Mouse (Mus musculus): ENCODE measurements around the gene Itgam. TPM values are rescaled to one million over a fixed set of nuclear protein-coding genes. Genes with fewer than 3 reads are reported as not detected.
"Not testable (repeated sequence)": the region's sequence is repeated elsewhere in the genome, so short reads cannot be mapped to it uniquely, and the experiment has no call there.

The Itgam gene
- total RNA-seq (2017): 339 and 346 TPM in 2 replicates

- peak; percentile 65 for ATAC-seq (ENCODE audit: extremely low read depth, insufficient number of reproducible peaks, low FRiP score, poor library complexity, severe bottlenecking)
Observed at GRCm38 (mm10) chr7:128062456-128062855, at the start of gene Itgam, which contains the start of gene Gm49368. Itgam (plus strand) TSS chr7:128062640. Gm49368 (plus strand) TSS chr7:128062683.

- ATAC-seq (ENCODE audit: extremely low read depth, insufficient number of reproducible peaks, low FRiP score, poor library complexity, severe bottlenecking): no peak
Observed at GRCm38 (mm10) chr7:128013116-128013515, 49.3 kb upstream of the Itgam start.

- ATAC-seq (ENCODE audit: extremely low read depth, insufficient number of reproducible peaks, low FRiP score, poor library complexity, severe bottlenecking): not testable (repeated sequence)
Observed at GRCm38 (mm10) chr7:128016134-128016533, 46.3 kb upstream of the Itgam start.

GRCm38 (mm10) chr7:128016650-128017049 is 45.8 kb upstream of the Itgam start:
- no peak for ATAC-seq (ENCODE audit: extremely low read depth, insufficient number of reproducible peaks, low FRiP score, poor library complexity, severe bottlenecking)

- ATAC-seq (ENCODE audit: extremely low read depth, insufficient number of reproducible peaks, low FRiP score, poor library complexity, severe bottlenecking): no peak
Observed at GRCm38 (mm10) chr7:128018275-128018674, 44.2 kb upstream of the Itgam start.

GRCm38 (mm10) chr7:128019187-128019586 is 43.3 kb upstream of the Itgam start:
- peak; percentile 16; the same call in 1 of the 2 replicates for ATAC-seq (ENCODE audit: extremely low read depth, insufficient number of reproducible peaks, low FRiP score, poor library complexity, severe bottlenecking)

- 0 out of 2 replicates have a peak, but pooled peaks have one; percentile 33 for ATAC-seq (ENCODE audit: extremely low read depth, insufficient number of reproducible peaks, low FRiP score, poor library complexity, severe bottlenecking)
Observed at GRCm38 (mm10) chr7:128022974-128023373, 39.5 kb upstream of the Itgam start.

GRCm38 (mm10) chr7:128023565-128023964 is 38.9 kb upstream of the Itgam start:
- no peak for ATAC-seq (ENCODE audit: extremely low read depth, insufficient number of reproducible peaks, low FRiP score, poor library complexity, severe bottlenecking)

- ATAC-seq (ENCODE audit: extremely low read depth, insufficient number of reproducible peaks, low FRiP score, poor library complexity, severe bottlenecking): no peak
Observed at GRCm38 (mm10) chr7:128024364-128024763, 38.1 kb upstream of the Itgam start.

GRCm38 (mm10) chr7:128024932-128025331 is 37.5 kb upstream of the Itgam start:
- ATAC-seq (ENCODE audit: extremely low read depth, insufficient number of reproducible peaks, low FRiP score, poor library complexity, severe bottlenecking): no peak

GRCm38 (mm10) chr7:128025381-128025780 is 37.1 kb upstream of the Itgam start:
- peak; percentile 33; the same call in 1 of the 2 replicates for ATAC-seq (ENCODE audit: extremely low read depth, insufficient number of reproducible peaks, low FRiP score, poor library complexity, severe bottlenecking)

- no peak for ATAC-seq (ENCODE audit: extremely low read depth, insufficient number of reproducible peaks, low FRiP score, poor library complexity, severe bottlenecking)
Observed at GRCm38 (mm10) chr7:128031403-128031976, 30.9 kb upstream of the Itgam start.

- ATAC-seq (ENCODE audit: extremely low read depth, insufficient number of reproducible peaks, low FRiP score, poor library complexity, severe bottlenecking): no peak
Observed at GRCm38 (mm10) chr7:128032290-128032988, 30.0 kb upstream of the Itgam start.

GRCm38 (mm10) chr7:128032989-128033293 is 29.5 kb upstream of the Itgam start:
- ATAC-seq (ENCODE audit: extremely low read depth, insufficient number of reproducible peaks, low FRiP score, poor library complexity, severe bottlenecking): no peak

- no peak for ATAC-seq (ENCODE audit: extremely low read depth, insufficient number of reproducible peaks, low FRiP score, poor library complexity, severe bottlenecking)
Observed at GRCm38 (mm10) chr7:128033616-128034015, 28.8 kb upstream of the Itgam start.

- 0 out of 2 replicates have a peak, but pooled peaks have one; percentile 19 for ATAC-seq (ENCODE audit: extremely low read depth, insufficient number of reproducible peaks, low FRiP score, poor library complexity, severe bottlenecking)
Observed at GRCm38 (mm10) chr7:128042161-128042820, 20.1 kb upstream of the Itgam start.

- no peak for ATAC-seq (ENCODE audit: extremely low read depth, insufficient number of reproducible peaks, low FRiP score, poor library complexity, severe bottlenecking)
Observed at GRCm38 (mm10) chr7:128044142-128044785, 18.2 kb upstream of the Itgam start.

- ATAC-seq (ENCODE audit: extremely low read depth, insufficient number of reproducible peaks, low FRiP score, poor library complexity, severe bottlenecking): no peak
Observed at GRCm38 (mm10) chr7:128045640-128046039, 16.8 kb upstream of the Itgam start.

- peak; percentile 50 for ATAC-seq (ENCODE audit: extremely low read depth, insufficient number of reproducible peaks, low FRiP score, poor library complexity, severe bottlenecking)
Observed at GRCm38 (mm10) chr7:128048819-128049218, 13.6 kb upstream of the Itgam start.

- ATAC-seq (ENCODE audit: extremely low read depth, insufficient number of reproducible peaks, low FRiP score, poor library complexity, severe bottlenecking): no peak
Observed at GRCm38 (mm10) chr7:128049254-128049653, 13.2 kb upstream of the Itgam start.
